Mouse (Mus musculus): ENCODE measurements around the gene Map2k5.

The Map2k5 gene

DNA sequence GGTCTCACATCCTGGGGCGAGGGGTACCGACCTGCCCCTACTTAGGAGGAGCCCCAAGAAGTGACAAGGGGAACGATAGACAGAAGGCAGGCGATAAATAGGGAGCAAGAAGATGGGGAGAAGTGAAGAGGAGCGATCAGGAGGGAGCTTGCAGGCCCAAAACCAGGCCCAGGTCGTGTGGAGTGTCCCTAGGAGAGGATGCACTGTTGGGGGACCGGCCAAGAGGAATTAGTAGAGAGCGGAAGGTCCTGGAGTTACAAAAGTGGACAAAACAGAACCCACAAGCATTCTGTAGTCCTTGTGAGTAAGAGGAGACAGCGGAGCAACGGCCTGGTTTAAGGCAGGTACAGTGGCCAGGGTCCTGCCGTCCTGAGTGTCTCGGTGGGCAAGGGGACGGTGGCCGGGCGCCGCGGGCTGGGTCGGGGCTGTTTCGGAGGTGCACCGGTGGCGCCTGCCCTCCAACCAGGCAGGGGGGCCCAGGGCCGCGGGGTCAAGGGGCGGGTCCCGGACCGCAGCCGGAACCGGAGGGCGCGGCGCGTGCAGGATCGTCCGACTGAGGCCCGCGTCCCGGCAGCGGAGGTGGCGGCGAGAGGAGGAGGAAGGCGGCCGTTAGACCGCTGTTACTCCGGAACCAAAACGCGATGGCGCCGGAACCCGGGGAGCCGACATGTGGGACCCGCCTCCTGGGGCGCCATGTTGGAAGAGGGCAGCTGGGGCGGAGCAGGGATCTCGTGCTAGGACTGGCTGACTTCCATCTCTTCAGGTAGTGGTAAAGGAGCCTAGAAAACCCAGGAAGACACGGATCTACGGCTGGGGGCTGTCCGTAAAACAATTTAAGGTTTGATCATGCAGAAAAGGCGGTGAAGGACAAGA is at the start of gene Map2k5:
Gene Map2k5 (minus strand): TSS at position 633 of the 873 bp plus-strand sequence.
- DNase-seq: peak; percentile 95

DNA sequence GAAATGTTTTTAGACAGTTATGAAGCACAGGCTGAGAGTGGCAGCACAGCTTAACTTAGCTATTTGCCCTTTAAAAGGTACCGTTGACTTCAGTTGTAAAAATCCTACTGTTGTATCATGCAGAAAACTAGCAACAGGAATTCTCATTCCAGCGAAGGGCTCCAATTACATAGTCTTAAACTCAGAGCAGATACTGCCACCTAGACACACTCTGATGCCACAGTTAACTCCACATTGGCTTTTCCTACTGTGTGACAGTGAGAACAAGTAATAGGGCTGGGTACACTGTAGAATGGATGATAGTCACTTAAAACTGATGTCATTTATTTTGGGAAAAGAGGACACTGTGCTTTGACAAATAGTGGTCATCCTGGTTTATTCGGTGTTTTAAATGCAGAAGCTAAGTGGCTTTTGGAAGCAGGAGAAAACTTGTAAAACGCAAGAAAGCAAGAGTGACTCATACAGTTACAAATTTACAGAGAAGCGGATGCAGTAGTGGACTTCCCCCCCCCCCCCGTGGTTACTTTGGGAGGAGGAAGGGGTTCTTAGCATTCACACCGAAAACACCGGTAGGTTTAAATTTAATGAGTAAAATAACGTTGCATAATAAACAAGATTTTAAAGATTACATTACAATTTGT is 43.5 kb upstream of the Map2k5 start:
- DNase-seq: no peak

DNA sequence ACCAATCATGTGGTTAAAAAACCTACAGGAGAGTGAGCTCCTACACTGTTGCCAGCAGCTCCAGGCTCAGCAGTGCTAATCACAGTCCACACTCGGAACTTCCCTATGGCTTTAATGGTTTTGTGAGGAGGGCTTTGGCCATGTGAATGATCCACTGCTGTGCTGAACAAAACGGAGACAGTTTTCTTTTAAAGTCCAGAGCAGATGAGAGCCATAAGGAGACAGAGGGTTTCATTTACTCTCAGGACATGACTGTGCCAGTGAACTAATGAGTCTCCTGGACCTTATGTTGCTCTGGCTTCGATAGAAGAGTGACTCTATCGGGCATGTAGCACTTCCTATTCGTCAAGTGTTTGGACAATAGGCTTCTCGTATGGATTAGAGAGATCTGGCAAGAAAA is 42.7 kb upstream of the Map2k5 start:
- DNase-seq: no peak

DNA sequence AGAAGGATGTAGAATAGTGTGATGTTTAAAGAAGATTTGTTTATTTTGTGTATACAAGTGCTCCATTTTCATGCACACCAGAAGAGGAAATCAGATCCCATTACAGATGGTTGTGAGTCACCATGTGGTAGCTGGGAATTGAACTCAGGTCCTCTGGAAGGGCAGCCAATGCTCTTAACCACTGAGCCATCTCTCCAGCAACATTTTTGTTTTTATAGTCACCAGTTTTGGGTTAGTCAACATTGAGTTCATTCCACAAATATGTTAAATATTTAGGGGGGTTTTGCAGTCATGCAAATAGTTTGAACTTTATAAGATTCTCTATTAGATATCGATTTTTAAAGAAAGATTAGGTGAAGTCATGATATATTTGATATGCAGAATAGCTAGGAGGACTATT is 22.5 kb upstream of the Map2k5 start:
- DNase-seq: no peak

DNA sequence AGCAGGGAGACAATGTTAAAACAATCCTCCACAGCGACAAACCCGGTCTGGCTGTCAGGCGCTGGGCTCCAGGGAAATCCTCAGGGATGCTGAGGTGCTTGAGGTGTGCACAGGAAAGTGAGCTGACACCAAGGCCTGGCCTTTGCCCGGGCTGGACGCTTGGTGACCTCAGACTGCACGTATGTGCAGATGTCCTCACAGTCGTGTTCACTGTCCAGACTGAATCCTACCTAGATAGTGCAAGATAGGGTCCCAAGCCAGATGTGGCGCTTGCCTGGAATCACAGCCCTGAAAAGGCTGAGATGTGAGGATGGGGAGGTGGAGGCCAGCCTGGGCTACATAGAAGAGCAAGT is 21.7 kb upstream of the Map2k5 start:
- no peak for DNase-seq

DNA sequence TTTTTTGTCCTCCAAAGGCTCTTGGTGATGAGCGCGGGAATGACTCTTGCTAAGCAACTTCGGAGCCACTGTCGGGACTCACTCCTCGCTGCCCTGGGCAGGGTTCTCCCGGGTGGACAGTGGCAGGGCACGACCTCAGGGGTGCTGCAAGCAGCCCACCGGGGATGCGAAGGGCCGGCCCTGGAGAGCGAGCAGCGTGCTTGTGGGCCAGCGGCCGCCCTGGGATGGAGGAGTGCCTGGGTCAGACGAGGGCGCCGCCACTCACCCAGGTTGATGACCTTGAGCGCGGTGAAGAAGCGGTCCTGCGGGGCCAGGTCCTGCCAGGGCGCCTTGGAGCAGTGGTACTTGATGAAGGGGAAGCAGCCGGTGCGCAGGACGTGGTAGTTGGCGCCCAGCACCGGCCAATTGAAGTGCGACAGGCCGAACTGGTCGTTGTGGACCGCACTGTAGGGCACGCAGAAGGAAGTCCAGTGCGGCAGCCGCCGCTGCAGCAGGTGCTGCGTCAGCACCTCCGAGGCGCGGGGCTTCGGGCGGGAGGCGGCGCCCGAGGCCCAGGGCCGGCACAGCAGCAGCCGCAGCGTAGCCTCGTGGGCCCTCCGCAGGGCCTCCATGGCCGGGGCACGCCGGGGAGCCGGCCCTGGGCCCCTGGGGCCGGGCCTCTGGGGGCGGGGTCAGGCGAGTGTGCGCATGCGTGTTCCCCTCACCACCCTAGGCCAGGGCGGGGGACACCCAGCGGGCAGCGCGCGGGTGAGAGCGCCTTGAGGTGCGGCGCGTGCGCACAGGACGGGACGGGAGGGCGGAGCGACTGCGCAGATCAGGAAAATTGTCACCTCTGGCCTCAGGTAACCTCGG is 21.1 kb upstream of the Map2k5 start, which contains the start of gene 2300009A05Rik:
Gene 2300009A05Rik (minus strand): TSS at position 636 of the 852 bp plus-strand sequence.
- DNase-seq: peak; percentile 98

DNA sequence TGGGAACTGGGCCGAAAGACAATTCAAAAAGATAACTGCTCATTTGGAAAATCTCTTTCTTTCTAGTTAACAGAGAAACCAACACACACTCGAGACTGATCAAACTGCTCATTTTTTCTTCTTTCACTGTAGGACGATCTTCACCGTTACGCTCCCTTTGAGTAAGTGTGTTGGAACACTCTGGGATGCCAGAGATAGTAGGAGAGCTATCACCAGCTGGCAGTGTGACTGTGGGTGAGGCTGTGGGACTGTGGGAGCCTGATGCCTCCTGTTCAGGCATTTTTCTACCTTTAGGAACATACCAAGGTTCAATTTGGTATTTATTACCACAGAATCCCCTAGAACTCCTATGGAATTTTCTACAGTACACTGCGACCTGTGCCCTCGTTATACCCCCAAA is 17.9 kb upstream of the Map2k5 start:
- DNase-seq: no peak

DNA sequence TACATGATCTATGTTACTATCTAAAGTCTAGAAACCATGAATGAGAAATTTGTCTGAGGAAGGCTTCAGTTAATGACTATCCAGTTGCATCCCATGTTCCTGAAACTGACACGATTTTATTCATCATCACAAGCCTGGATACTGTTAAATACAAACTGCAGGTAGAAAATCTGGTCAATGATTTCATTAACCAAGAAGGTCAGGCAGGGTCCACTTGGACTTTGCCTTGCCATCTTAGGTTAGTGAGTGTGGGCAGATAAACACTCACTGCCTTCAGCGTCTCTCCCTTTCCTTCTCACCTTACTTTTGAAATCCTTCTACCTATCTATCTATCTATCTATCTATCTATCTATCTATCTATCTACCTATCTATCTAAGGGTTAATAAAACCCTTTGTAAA is 13.6 kb upstream of the Map2k5 start:
- DNase-seq: no peak

DNA sequence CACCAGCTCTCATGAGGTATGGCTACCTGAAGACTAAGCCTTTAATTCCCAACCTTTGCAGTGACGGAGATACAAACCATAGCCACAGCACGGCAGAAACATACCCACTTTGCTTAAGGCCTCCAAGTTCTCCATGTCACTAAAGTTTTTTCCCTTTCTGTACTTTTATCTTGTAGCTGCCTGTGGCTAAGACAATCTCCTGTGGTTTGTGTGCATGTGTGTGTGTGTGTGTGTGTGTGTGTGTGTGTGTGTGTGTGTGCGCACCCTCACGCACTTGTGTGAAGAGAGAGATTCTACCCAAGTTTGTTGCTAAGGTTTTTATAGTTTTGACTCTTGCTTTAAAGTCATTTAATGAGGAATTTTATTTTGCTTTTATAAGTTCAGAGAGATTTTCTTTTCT is 5.1 kb upstream of the Map2k5 start:
- DNase-seq: no peak

DNA sequence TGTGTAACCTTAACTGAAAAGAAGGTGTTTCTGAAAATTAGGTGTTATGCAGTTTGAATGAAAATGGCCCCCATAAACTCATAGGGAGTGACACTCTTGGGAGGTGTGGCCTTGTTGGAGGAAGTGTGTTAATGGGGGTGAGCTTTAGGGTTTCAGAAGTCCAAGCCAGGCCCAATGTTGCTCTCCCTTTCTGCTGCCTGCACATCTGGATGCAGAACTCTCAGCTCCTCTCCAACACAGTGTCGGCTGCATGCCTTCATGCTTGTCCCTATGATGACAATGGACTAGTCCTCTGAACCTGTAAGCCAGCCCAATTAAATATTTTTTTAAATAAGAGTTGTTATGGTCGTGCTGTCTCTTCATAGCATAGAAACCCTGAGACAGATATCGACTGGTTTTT is 2.6 kb upstream of the Map2k5 start:
- no peak for DNase-seq

DNA sequence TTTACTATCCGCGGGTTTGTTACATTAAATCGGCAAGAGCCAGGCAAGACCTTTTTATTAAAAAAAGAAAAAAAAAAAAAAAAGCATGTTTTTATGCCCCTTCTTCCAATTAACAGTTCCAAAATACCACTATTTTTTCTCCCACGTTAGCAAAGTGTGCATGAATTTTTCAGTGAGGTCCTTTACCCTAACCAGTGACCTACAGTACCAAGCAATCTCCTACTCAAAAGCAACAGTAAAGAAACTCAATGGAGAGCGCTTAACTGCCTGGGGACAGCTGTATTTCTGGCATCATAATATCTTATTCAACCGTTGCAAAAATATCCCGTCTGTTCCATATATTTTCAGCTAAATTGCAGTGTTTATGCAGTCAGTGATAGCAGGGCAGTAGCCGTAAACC is 472 bp upstream of the Map2k5 start:
- DNase-seq: no peak

DNA sequence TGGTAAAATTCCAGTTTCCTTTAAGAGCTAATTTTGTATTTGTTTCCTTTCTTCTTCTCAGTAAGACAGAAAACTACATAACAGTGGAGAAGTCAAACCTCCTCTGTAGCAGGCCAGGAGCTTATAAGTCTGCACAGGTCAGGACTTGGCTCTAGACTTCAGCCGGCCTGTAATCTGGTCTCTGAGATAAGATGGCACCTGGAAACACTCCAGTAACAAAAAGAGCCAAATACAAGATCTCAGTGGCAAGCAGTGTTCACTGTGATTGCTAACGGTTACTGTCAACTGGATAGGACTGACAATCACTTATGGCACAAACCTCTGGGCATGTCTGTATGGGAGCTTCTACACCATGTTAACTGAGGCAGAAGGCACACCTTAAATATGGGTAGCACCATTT is 4.4 kb downstream of the Map2k5 start:
- DNase-seq: no peak

DNA sequence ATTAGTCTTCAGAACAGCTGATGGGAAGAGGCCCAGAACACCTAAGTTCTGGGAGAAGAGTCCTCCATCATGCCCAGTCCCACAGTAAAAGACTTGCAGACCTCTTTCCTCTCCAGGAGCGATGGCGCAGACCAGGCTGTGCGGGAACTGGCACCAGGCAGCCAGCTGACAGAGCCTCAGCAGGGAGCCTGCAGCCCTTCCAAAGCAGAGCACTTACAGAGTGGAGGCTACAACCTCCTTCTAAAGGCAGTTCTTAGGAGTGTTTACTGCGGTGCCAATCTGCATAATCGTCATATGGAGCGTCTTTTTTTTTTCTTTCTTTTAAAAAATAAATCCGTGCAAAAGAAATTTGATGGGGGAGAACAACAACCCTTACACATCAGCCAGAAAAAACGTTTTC is 5.2 kb downstream of the Map2k5 start:
- DNase-seq: no peak

DNA sequence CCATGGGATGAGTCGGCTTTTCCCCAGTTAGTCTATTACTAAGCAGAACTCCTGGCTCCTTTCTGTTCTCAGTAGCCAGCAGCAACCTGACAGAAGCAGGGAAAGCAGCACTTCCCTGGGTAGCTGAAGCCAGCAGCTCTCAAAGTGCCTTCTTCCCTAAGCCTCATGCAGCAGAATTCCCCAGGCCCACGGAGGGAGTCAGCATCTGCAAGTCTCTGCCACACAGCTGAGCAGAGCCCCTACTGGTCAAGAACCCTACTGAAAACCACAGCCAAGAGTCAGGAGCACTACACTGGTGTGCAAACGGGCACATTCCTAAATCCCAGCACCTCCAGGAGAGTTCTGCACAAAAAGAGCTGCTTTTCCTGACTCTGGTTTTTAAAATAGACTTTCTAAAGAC is 17.3 kb downstream of the Map2k5 start:
- DNase-seq: no peak

DNA sequence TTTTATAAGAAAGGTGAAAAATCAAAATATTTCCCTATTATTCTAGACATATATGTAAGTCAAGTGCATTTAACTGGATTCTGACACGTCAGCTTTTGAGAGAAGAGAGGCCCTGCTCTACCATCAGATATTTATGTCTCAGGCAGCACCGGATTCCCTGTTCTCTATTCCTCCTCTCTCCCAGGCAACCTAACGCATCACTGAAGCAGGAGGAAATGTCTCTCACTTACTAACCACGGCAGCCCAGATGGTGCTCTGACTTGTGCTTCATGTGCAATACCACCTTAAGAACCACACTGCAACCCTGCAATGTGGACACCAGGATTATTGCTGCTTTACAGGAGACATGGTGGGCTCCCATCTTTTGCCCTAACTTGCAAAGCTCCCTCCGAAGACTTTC is 18.7 kb downstream of the Map2k5 start:
- no peak for DNase-seq

DNA sequence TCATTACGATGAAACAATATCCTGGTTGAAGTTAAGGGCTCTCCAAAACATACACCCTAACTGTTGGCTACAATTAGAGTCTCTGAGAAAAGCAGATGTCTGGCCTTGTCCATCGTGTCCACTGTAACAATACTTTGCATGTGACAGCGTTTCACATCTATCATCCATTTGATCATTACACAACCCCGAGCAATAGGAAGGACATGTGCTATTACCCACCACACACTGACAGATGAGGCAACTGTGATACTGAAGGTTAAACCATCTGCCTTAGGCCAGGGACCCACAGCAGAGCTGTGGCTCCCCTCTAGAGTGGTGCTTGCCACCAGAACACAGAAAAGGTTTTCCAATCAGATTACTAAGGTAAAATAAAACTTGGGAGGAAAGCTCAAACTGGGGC is 21.0 kb downstream of the Map2k5 start:
- DNase-seq: no peak

DNA sequence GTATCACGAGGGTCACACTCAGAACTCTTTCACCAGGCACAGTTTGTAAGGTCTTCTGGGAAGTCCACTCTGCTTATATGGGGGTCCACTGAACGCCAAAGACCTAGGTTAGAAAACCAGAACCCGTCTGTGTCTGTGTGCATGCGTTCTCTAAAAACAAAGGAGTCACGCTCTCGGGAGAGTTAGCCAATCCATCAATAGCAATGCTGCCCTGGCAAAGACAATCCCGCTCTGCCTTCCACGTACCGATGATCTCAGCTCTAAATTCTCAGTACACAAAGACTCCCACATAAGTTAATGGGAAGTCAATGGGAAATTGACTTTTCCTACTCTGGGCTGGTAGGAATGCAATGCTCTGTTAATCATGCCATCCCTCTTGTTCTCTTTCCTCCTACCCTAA is 21.4 kb downstream of the Map2k5 start:
- DNase-seq: no peak

DNA sequence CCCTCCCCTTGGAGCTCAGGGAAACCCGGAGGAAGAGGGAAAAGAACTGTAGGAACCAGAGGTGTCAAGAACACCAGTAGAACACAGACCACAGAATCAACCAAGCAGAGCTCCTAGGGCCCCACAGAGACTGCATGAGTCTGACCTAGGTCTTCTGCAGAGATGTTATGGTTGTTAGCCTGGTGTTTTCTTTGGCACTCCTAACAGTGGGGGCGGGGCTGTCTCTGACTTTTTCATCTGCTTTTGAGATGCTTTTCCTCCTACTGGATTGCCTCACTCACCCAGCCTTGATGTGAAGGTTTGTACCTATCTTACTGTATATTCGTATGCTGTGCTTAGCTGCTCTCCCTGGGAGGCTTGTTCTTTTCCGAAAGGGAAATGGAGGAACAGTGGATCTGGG is 23.5 kb downstream of the Map2k5 start:
- no peak for DNase-seq

DNA sequence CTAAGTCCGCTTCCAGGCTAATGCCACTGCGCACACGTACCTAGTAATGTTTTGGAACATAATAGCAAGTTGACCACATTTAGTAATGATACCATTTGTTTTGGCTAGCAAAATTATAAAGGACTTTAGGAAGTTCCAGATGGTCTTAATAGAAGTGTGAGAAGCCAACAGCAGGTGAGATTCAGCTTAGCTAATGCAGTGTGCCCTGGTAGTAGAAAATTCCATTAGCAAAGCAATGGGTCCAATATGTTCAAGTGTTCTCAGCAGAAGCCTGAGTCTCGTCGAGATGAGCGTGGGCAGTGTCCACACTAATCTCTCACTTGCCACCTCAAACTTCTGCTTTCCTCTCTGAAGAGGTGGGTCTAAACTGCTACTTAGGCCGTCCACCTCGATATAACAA is 27.7 kb downstream of the Map2k5 start:
- DNase-seq: no peak

DNA sequence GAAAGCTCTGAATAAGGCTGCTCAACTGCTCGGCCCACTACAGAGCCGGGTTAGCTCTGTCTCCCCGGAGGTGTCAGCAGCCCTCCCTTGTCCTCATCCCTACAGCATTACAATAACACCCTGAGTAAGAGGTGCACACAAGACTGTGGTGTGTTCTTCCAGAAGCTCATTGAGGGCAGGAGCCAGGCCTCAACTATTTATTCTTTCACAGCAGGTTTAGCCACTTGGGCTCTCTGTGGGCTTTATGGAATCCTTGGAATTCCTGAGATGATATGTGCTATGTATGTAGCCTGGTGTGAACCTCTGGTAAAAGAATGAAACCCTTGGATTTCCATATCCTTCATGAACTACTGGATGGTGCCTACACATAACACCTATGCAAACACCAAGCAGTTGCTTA is 28.5 kb downstream of the Map2k5 start:
- DNase-seq: no peak

DNA sequence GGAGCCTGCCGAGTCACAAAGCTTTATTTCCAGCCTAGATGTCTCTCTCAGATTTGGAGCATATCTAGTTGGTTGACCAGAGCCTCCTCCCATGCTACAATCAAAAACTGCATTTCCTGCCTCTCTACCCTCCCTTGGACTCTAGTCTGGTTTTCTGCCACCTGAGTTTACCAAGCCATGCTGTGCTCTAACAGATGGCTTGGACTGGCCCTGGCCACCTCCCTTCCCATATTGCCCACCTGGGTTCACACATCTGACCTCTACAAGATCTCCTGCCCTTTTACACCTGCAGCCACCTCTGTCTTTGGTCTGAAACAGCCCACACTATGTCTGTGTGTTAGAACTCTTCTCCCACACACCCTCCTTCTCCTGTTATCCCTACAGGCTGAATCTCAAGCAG is 29.6 kb downstream of the Map2k5 start:
- no peak for DNase-seq

DNA sequence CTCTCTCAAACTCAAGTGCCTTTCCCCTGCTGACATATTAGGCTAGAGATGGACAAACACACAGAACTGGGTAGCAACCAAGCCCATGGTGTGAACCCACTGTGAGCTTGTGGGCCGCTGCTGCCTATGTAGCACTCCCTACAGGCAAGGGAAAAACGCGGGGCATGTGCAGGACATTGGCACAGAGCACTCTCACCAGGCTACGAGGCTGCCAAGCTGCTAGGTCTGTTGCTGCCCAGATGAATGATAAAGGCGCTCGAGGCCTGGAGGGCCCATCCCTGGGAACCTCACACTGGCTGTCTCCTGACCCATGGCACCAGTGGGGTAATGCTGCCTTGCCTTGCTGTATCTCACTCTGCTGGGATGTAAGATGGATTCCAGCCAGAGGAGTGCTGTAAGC is 31.7 kb downstream of the Map2k5 start:
- no peak for DNase-seq

DNA sequence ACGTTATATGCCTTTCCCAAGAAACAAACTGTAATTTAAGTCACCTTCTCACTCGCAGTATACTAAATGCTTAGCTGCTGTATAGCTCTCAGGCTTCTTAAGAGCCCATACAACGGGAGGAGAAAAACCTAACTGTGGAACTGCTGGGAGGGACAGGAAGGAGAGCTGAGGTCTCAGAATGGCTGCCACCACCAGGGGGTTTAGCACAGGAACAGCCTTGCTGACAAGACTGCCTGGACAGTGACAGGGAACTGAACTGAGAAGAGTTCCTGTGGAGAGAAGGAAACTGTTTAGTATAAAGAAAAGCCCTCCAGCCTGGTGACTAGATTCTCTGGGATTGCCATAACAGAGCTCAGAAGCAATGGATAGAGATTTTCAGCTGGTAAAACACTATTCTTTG is 35.9 kb downstream of the Map2k5 start:
- peak; percentile 50 for DNase-seq

DNA sequence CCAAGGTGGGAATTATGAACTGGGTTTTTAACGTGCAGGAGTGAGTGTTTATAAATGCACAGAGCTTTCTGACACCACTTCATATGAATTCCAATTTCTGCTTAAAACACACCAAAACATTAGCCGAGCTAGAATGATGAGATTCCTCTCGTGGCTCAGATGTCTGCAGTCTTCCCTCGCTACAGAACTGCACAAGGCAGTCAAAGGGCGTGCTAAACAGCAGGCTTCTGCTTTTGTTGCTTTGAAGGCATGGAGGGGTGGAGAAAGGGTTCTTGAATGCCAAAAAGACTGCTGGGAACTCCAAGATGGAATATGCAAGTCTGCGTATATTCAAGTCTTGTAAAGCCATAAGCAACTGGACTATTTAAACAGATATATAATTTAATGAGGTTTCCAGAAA is 38.4 kb downstream of the Map2k5 start:
- DNase-seq: no peak
